Comparison of ENCODE assay signal across 15 mouse cellular contexts in the genomic region with DNA sequence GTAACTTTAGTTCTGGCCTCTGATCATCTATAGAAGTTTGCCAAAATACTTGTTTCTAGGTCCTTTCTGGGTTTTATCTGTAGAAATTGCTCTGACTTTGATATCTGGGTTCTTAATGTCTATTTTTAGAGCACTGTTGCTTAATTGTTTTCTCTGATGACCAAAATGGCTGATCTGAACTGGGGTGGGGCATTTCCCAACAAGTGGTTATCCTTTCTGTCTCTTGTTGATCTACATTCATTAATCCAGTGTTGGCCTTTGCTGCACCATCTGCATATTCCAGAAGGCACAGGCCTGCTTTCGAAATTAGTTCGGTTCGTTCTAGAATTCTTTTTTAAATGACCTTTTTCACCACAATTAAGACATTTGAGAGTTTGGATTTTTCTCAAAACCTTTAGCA.
"Had no signal": no experiment of that assay in that cellular context is flagged by ENCODE, and none has a peak within 500 bp of the region (broad histone marks: within the 10 kb centered on the region; RNA-seq: fewer than 3 reads in every experiment).

No protein-coding gene starts in this region.

- H3K4me3 ChIP-seq: neural tube, embryonic 15.5 days; stomach, embryonic 15.5 days had no signal

- H3K36me3 ChIP-seq: neural tube, embryonic 15.5 days; stomach, embryonic 15.5 days had no signal

- H3K9me3 ChIP-seq: neural tube, embryonic 15.5 days; stomach, embryonic 15.5 days had no signal

- H3K9ac ChIP-seq: neural tube, embryonic 15.5 days; stomach, embryonic 15.5 days had no signal

- H3K4me2 ChIP-seq: neural tube, embryonic 15.5 days; stomach, embryonic 15.5 days had no signal

- H3K27me3 ChIP-seq: neural tube, embryonic 15.5 days; stomach, embryonic 15.5 days had no signal

- H3K27ac ChIP-seq: neural tube, embryonic 15.5 days; stomach, embryonic 15.5 days; stomach, postnatal 0 days had no signal

- H3K4me1 ChIP-seq: stomach, embryonic 15.5 days had no signal

- DNase-seq: retina, postnatal 1 day; right cerebral cortex, adult 18-20 months; right cerebral cortex, postnatal 14 days; right cerebral cortex, postnatal 25 days; right cerebral cortex, postnatal 4 days; spleen, adult 18-20 months; thymus, adult 18-20 months; thymus, adult 2 months; thymus, postnatal 14 days; thymus, postnatal 25 days; thymus, postnatal 36 days; thymus, postnatal 4 days had no signal
